Mouse (Mus musculus) kidney, adult 9 months (tissue): ENCODE data around the gene Slc2a10.

ENCODE experiments used
- DNase-seq: peaks from one replicate; pipeline ENCODE4 v3.0.0; 2022

Gene Slc2a10

GRCm38 (mm10) chr2:165503259-165504203, at the start of gene Slc2a10:
Slc2a10 (plus strand) TSS chr2:165503787.
- DNase-seq: no peak

GRCm38 (mm10) chr2:165456710-165457109, 46.9 kb upstream of the Slc2a10 start:
- DNase-seq: no peak

- DNase-seq: peak; percentile 92
These were observed 45.4 kb upstream of the Slc2a10 start for GRCm38 (mm10) chr2:165458189-165458588.

- peak; percentile 97 for DNase-seq
These were observed 43.9 kb upstream of the Slc2a10 start for GRCm38 (mm10) chr2:165459663-165460062.

GRCm38 (mm10) chr2:165467824-165468452, 35.6 kb upstream of the Slc2a10 start:
- peak; percentile 95 for DNase-seq

- DNase-seq: peak; percentile 70
These were observed 33.4 kb upstream of the Slc2a10 start for GRCm38 (mm10) chr2:165470167-165470566.

- DNase-seq: no peak
These were observed 31.6 kb upstream of the Slc2a10 start for GRCm38 (mm10) chr2:165471943-165472342.

GRCm38 (mm10) chr2:165473003-165473402, 30.6 kb upstream of the Slc2a10 start, which contains the start of gene Slc13a3:
Slc13a3 (minus strand) TSS chr2:165473230.
- DNase-seq: peak; percentile 77

GRCm38 (mm10) chr2:165475412-165475811, 28.2 kb upstream of the Slc2a10 start:
- peak; percentile 65 for DNase-seq

GRCm38 (mm10) chr2:165475850-165476249, 27.7 kb upstream of the Slc2a10 start:
- no peak for DNase-seq

GRCm38 (mm10) chr2:165482003-165482402, 21.6 kb upstream of the Slc2a10 start:
- no peak for DNase-seq

GRCm38 (mm10) chr2:165484152-165484551, 19.4 kb upstream of the Slc2a10 start:
- no peak for DNase-seq

GRCm38 (mm10) chr2:165485826-165486225, 17.8 kb upstream of the Slc2a10 start:
- DNase-seq: no peak

GRCm38 (mm10) chr2:165486401-165486800, 17.2 kb upstream of the Slc2a10 start:
- DNase-seq: no peak

GRCm38 (mm10) chr2:165486881-165487535, 16.6 kb upstream of the Slc2a10 start:
- peak; percentile 60 for DNase-seq

- DNase-seq: peak; percentile 84
These were observed 10.7 kb upstream of the Slc2a10 start, which contains the start of gene Trp53rka for GRCm38 (mm10) chr2:165492648-165493553. Trp53rka (minus strand) TSS chr2:165493324.

GRCm38 (mm10) chr2:165493587-165494210, 9.9 kb upstream of the Slc2a10 start:
- DNase-seq: peak; percentile 21

- DNase-seq: no peak
These were observed 9.1 kb upstream of the Slc2a10 start for GRCm38 (mm10) chr2:165494495-165494894.

GRCm38 (mm10) chr2:165496251-165496650, 7.3 kb upstream of the Slc2a10 start:
- DNase-seq: peak; percentile 59

- no peak for DNase-seq
These were observed 5.8 kb upstream of the Slc2a10 start for GRCm38 (mm10) chr2:165497706-165498275.

GRCm38 (mm10) chr2:165498816-165499215, 4.8 kb upstream of the Slc2a10 start:
- no peak for DNase-seq
